Mouse (Mus musculus) frontal cortex, postnatal 25 days (tissue): ENCODE results near the gene Ubl5.
"Not testable (repeated sequence)": the region's sequence is repeated elsewhere in the genome, so short reads cannot be mapped to it uniquely, and the experiment has no call there.

Source experiments
- DNase-seq, 2 experiments: peaks; one replicate each; pipeline ENCODE4 v3.0.0; 2022; ENCODE audit warnings: low spot score in 2 of 2

The Ubl5 gene

DNA sequence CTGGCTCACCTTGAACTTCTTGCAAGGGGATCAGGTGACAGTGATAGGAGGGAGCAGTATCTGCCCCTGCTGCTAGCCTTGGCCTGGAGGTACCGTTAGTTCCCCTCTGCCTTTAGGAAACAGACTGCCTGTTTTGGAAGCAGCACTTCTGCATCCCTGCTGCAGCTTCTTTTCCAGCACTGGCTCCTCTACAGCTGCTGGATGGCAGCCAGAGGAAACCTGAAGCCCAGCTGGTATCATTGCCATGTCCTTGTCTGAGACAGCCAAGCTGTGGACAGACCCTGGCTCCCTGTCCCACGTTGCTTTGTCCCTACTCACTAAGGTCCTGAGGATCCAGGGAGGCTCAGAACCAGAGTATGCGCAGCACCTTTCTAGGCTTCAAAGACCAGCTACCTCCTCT, 14.9 kb downstream of the Ubl5 start:
- DNase-seq: no peak

DNA sequence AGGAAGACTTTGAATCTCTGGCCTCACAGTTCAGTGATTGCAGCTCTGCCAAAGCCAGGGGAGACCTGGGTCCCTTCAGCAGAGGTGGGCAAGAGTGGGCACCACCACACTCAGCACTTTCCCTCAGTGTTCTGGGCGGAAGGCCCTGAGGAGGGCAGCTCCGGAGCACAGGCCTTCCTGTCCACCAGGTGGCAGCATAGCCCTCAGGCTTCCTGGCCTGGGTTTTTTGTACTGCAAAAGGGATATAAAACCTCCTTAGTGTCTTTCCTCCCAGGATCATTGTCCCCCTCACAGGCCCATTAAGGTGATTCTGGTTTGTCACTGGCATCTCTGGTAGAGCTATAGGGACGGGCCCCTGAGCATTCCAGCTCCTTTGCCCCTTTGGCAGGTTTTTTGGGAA, 19.6 kb downstream of the Ubl5 start:
- DNase-seq: peak; percentile 79 to 81

DNA sequence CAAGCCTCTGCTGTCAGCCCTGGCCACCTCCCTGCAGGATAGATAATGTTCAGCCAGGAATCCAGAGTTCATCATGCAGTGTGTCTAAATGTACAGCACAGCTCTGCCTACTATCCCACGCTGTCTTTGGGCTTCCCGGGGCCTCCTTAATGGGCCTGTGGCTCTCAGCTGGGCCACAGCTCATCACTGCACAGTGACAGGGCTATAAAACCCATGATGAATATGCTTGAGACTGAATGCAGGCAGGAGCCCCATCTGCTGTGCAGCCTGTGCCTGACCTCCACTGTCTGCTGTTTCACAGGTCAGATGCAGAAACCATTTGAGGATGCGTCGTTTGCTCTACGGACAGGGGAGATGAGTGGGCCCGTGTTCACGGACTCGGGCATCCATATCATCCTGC, 20.2 kb downstream of the Ubl5 start:
- DNase-seq: no peak

DNA sequence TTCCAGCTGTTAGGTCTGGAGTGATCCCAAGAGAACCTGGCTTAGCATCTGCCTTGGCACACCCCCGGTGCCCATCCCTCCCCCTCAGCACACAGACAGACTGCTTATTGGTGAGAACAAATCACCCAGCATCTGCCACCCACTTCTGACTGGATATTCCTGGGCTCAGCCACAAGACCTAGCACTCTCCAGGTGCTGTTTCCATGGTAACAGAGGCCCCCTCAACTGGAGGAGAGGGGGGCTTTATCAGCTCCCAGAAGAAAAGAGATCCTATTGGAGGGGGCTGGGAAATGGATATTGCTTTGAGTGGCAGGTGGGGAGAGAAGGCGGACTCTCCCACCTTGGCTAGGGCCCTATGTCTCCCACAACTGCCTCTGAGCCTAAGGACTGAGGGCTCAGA, 21.3 kb downstream of the Ubl5 start:
- no peak for DNase-seq

DNA sequence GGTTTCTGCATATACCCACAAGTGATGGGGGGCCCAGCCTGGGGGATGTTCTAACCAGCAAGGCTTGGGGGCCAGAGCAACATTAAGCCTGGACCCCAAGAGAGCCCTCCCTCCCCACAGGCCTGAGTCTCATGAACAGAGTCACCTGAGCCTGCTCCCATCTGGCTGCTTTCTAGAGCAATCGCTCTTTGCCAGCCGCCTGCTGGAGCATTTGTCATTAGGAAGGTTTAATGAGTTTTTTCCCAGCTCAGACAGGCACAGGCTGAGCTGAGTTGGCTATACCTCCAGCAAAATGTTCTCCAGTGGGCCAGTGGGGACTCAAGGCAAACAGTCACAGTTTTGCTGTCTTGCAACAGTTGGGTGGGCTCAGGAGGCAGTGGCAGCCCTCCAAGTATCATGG, 21.7 kb downstream of the Ubl5 start:
- DNase-seq: no peak

DNA sequence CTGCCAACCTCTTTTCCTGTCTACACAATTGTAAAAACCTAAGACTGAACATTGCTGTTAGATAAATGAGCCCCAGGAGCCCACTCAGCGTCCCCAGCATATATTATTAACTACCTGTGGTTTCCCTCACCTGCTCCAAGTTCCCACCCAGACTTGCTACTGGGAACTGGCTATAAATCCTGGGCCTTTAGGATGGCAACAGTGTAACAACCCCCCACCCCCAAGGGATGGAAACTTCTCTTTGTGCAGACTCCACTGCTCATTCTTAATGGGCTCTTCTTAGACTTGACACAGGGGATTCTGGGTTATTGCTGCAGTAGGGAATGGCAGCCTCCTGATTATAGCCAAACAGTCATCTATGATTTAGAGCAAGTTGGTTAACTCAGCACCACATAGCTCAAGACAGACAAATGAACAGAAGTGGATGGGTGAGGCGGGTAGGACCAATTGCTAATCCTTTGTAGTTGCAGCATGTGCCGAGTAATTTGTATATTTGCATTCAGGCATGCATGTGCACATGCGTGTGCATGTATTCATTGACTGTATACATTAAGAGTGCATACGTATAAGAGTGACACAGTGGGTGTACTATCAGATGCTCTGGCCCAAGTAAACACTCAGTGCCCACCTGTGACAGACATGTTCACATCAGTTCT, 22.4 kb downstream of the Ubl5 start:
- no peak for DNase-seq

DNA sequence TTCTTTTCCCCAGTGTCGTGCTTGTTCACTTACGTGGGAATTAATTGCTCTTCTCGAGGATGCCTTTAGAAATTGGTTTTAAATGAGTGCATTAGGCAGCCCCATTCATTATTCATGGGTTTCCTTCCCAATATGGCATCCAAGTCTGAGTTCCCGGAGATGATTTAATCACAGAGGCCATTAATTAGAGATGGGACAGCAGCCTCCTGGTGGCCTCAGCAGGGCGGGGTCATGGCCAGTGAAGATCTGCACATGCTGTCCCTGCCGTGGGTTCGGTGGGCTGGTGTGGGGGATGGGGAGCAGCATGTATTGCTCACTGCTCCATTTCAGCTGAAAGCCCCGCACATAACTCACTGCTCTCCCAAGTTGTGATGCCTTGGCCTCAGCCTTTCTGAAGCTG, 23.2 kb downstream of the Ubl5 start:
- no peak for DNase-seq

DNA sequence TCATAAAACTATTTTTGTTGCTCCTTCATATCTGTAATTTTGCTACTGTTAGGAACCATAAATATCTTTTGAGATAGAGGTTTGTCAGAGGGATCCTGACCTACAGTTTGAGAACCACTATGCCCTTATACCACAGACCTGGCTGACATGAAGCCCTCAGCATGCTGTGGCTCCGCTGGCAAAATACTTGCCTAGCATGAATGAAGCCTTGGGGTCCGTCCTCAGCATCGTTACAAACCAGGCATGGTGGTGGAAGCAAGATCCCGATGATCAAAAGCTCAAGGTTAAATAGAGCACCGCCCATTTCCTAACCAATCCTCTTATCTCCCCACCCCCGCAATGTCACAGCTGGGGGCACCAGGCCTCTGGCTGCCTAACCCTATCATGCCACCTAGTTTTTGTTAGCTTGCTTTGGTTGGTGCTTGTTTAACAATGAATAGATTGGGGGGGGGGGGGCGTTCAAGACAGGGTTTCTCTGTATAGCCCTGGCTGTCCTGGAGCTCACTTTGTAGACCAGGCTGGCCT, 23.9 kb downstream of the Ubl5 start:
- no peak for DNase-seq

DNA sequence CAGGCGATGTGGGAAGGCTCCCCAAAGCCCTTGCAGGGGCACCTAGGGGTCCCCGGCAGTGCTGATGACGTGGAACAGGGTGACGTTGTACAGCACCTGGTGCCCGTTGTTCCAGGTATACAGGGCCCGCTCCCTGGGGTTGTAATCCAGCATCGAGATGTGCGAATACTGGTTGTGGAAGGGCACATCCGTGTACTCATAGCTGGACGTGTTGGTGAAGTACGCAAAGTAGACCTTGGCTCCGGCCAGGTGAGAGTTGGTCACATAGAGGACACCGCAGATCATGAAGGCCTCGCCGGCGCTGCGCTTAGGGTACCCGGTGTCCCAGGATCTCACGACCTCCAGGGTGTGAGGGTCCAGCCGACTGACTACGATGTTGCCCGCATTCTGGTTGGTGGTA, 25.4 kb downstream of the Ubl5 start:
- no peak for DNase-seq

DNA sequence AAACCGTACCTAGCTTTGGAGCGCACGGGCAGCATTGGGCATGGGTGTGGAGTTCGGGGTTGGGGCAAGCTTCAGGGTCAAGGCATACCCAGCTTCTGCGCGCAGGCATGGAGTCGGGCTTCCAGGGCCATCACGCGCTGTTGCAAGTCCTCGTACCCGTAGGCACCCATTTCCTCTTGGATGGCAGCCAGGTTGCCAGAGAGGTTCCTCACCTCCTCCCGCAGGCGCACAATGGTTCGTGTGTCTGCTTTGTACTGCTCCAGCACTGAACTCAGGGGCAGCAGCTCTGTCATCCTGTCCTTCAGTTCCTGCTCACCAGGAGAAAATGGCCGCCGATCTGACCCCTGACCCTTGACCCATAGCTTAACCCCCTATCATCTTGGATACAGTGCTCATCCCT, 29.4 kb downstream of the Ubl5 start:
- no peak for DNase-seq

DNA sequence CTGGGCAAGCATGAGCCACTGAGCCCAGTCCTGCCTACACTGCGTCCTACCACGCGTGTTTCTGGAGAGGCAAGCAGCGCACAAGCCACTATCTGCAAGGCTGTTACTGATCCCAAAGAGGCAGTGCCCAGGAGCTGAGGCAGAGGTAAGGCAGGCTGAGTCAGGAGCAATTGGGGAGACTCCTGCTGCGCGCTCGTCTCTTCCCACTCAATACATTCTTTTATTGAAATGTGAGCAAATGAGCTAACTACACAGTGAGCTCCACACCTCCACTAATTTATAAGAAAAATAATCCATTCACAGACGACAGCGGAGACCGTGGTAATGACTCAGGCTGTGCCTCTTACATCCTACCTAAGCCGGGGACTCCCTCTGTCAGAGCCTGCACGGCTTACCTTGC, 35.2 kb downstream of the Ubl5 start:
- DNase-seq: no peak

DNA sequence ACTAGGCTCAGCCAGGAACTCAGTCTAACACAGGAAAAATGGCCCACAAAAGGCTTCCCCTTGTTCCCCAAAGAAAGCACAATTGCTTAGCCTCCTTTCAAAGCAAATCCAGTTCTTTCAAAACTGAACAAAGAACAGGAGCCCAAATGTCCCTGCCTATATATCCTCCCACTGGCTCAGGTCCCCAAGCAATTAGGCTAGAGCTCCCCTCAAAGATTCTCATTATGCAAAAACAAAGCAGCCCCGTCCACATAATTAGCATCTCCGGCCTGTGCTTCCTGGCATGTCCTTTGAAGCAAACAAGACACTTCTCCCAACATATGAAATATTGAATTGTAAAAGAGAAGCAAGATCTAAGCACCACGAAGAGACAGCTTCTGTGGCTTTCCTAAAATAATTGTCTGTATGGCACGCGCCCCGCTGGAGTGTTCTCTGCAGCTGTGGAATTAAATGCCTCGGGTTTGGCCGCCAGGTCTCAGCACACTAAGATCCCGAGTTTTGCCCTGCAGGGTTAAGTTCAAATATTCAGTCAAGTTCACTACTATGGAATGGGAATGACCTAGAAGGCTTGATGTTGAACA, 37.8 kb downstream of the Ubl5 start:
- DNase-seq: no peak

DNA sequence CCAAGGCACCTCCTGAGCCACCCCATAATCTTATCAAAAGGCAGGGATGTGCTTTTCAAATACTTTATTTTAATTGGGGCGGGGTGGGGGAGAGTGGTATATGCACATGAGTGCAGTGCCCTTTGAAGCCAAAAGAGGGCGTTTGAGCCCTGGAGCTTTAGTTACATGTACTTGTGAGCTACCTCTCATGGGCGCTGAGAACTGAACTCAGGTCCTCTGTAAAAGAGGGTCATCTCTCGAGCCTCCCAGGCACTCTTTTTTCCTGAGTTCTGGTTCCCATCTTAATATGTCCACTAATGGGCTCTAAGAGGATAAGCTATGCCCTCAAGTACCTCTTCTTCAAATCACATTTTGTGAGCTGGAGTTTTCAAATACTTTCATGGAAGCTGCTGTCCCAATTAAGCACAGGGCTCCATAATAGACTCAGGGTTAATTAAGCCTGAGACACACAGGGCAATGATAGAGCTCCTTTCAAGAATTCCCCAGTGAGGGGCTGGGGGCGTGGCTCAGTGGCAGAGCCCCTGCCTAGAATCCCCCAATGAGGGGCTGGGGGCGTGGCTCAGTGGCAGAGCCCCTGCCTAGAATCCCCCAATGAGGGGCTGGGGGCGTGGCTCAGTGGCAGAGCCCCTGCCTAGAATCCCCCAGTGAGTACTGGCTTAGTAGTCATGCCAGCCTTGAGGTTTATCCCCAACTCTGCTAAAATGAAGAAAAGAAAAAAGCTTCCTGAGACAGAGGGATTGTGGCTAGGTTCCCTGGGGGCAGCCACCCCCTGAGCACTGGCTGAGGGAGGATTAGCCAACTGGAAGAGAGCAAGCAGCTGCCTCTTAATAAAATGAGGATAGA, 39.1 kb downstream of the Ubl5 start:
- no peak for DNase-seq

DNA sequence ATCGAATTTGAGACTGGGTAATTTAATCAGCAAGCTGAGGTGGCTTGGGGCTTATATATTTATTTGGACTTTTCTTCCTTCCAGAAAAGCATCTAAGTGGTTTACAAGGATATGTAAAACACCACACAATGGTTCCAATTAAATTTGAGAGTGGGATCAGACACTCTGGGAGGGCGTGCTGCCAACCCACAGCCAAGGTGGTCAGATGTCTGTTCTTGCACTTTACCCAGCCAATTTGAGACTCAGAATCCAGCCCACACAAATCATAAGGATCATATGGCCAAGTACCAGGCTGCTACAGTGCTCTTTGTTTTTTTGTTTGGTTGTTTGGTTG, 39.7 kb downstream of the Ubl5 start:
- no peak for DNase-seq

DNA sequence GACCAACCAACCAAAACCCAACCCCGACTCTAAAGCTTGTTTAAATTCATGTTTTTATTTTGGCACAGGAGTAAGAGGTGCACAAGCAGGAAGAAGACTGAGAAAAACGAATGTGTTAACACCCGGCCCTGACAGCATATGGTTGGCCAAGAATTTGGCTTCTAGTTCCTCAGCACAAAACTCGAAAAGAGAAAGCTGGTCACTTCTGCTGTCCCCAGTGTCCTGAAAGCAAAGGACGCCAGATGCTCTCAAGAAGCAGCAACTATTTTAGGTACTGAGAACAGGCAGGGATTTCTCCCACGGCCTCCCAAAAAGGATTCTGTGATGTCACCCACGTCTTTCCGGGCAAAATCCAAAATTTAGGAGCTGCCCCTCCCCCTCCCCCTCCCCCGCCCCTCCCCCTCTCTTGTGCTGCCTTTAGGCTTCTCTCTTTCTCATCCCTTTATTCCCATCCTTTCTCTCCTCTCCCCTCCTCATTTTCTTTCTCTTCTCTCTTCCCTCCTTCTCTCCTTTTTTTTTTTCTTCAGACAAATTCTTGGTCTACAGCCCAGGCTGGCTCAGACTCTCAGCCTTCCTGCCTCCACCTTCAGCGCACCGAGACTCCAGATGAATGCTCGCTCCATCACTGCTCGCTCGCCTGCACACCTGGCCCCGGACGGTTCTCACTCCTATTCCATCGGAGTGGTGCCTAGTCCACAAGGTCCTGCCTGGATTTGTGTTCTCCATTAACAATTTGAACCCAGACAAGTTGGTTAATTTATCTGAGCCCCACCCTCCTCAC, 42.6 kb downstream of the Ubl5 start:
- no peak for DNase-seq

DNA sequence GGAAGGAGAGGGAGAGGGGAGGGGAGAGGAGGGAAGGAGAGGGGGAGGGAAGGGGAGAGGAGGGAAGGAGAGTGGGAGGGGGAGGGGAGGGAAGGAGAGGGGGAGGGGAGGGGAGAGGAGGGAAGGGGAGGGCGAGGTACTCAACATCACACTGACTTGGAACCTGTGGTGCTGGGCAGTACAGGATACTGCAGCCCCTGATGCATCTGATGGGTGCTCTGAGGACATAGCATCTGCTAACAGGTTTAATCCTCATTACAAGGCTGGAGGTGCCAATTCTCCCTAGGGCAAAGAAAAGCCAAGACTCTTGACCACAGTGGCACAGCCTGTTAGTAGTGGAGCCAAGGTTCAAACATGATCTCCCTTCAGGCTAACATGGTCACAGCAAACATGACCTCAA, 46.7 kb downstream of the Ubl5 start:
- DNase-seq: no peak

DNA sequence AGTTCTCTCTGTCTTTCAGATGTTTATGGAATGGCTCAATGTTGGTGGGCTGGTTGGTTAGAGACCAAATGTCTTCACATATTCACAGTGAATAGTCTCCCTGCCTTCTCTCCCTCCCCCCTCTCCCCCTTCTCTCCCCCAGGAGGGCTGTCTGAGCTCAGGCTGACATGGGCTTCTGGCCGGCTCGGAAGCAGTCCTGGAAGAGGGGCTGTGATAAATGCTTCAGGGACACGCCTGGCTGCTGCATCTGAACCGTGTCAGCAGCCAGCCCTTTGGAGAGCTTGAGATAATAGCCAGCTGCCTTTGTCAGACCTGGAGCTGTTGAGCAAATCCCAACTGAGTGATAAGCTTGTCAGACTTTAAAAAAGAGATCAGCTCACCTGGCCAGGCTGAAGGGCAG, 47.2 kb downstream of the Ubl5 start:
- DNase-seq: no peak

DNA sequence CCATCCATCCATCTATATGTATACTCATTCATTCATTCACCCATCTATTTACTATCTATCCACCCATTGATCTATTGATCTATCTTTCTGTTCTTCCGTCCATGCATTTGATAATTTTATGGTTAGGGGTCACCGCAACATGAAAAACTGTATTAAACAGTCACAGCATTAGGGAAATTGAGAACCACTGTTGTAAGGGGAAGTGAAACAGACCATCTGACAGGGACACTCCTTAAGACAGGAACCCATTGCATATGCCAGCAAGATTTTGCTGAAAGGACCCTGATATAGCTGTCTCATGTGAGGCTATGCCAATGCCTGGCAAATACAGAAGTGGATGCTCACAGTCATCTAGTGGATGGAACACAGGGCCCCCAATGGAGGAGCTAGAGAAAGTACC, 47.8 kb downstream of the Ubl5 start:
- DNase-seq: not testable (repeated sequence)

DNA sequence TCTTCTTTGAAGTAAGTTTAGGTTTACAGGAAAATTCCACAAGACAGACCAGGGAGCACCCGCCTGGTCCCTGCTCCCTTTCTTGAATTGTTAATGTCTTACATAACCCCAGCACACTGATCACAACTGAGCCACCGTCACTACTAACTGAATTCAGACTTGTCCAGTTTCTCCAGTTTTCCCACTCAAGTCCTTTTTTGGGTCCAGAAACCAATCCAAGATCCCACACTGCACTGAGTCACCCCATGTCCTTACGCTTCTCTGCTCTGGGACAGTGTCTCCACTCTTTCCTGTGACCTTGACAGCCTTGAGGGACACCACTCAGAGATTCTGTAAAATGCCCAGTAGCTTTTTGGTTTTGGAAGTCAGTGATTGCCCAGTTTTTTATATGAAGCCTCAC, 50.2 kb downstream of the Ubl5 start:
- DNase-seq: no peak

DNA sequence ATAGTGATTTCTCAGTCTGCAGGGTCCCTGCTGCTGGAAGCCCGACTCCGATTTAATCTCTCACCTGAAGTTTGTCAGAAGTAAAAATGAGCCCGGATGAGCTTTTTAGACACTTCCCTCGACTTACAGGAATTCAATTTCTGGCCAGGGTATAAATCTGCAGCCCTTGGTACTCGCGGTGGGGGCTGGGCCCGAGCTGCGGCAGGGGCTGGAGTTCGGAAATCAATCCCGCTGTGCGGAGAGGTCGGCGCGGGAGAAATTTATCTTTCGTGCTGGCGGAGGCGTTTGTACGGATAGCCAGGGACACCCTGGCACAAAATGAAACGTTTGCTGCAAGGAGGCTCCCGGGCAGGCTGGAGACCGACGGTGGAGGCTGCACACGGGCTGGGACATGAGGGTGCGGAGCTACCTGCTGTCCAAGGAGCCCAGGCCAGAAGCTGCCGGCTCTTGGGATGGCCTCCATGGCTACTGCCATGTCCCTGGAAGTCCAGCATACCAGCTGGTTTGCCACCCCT, 52.1 kb downstream of the Ubl5 start:
- no peak for DNase-seq

DNA sequence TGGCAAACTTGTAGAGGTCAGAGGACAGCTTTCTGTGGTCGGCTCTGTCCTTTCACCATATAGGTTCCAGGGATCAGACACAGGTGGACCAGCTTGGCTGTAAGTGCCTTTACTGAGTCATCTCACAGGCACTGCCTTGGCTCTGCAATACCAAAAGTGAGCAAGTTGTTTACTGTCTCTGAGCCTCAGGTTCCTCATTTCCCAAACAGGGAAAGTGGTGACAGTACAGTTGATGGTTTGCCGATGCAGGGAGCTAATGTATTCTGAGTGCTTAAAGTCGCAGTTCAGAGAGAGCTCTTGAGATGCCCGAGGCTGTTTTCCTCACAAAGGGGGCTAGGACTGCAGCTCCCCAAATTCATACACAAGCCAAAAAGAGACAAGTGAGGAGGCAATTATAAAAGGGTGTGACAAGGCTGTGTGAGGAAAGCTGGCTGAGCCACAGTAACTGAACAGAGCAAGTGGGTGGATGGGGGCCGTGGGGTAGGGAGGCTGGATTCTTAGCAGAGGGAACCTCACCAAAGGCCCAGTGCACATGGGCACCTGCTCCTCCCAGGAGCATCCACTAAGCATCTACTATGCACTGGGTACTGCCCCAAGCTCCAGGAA, 53.5 kb downstream of the Ubl5 start:
- no peak for DNase-seq
